Mouse (Mus musculus) fat pad, adult 2 months (tissue): Measurements from ENCODE around the gene Thrsp.

Experiments
- DNase-seq: peaks from one replicate; pipeline ENCODE4 v3.0.0-alpha.2; 2011; ENCODE audit warnings: low read depth, low spot score; ENCODE audit errors: extremely low read depth

Thrsp gene

GRCm38 (mm10) chr7:97380500-97381123 lies 36.9 kb downstream of the Thrsp start:
- no peak for DNase-seq

- DNase-seq: no peak
Measured at GRCm38 (mm10) chr7:97379304-97379703, 38.2 kb downstream of the Thrsp start.

- no peak for DNase-seq
Measured at GRCm38 (mm10) chr7:97375906-97376305, 41.6 kb downstream of the Thrsp start.

GRCm38 (mm10) chr7:97375101-97375500 lies 42.4 kb downstream of the Thrsp start:
- DNase-seq: no peak

GRCm38 (mm10) chr7:97365887-97366286 lies 51.6 kb downstream of the Thrsp start:
- DNase-seq: no peak
